Mouse (Mus musculus): ENCODE measurements around the gene Zfp583.

GRCm38 (mm10) chr7:6284442-6285012 lies 46.6 kb downstream of the Zfp583 start:
- TF ChIP-seq CTCF (IDR thresholded peaks at IDR 0.05) = no peak
- no peak for TF ChIP-seq EP300 (IDR thresholded peaks at IDR 0.05)

All from lung, postnatal 0 days (tissue).